Mouse (Mus musculus) intestine, embryonic 15.5 days (tissue): ENCODE measurements at regions not wholly inside any gene's neighbourhood (a gene's known extent, or its start where the extent isn't known, plus 50 kb on each side); places are given as distances from the start of the nearest gene placed in this dataset.
A peak's percentile ranks its signal among the peaks of the same experiment; 100 is the strongest.

Experiments used
- ATAC-seq: fragments of 200-750 bp; cut with Nextera tagmentation; 2 replicates; pipeline ENCODE4 v1.8.0; 2017; ENCODE audit warnings: moderate TSS enrichment, moderate library complexity
- H3K27ac ChIP-seq: fragments of 300-500 bp; sonication (generic); 2 replicates; pipeline ENCODE4 v1.5.1; 2015; ENCODE audit warnings: mild to moderate bottlenecking, inconsistent platforms
- H3K27me3 ChIP-seq: fragments of 300-500 bp; sonication (generic); replicated peaks from 2 replicates; pipeline ENCODE4 v1.6.1; 2015; ENCODE audit warnings: inconsistent platforms
- H3K36me3 ChIP-seq: fragments of 300-500 bp; sonication (generic); 2 replicates; pipeline ENCODE4 v1.6.1; 2015; ENCODE audit warnings: inconsistent platforms
- H3K4me1 ChIP-seq: fragments of 300-500 bp; sonication (generic); replicated peaks from 2 replicates; pipeline ENCODE4 v1.6.1; 2015; ENCODE audit warnings: inconsistent platforms
- H3K4me2 ChIP-seq: fragments of 300-500 bp; sonication (generic); replicated peaks from 2 replicates; pipeline ENCODE4 v1.6.1; 2015; ENCODE audit warnings: mild to moderate bottlenecking, inconsistent platforms
- H3K4me3 ChIP-seq: fragments of 300-500 bp; sonication (generic); replicated peaks from 2 replicates; pipeline ENCODE4 v1.5.1; 2015; ENCODE audit warnings: inconsistent platforms
- H3K9ac ChIP-seq: fragments of 300-500 bp; sonication (generic); 2 replicates; pipeline ENCODE4 v1.6.1; 2015; ENCODE audit warnings: inconsistent platforms
- H3K9me3 ChIP-seq: fragments of 300-500 bp; sonication (generic); 2 replicates; pipeline ENCODE4 v1.6.1; 2016; ENCODE audit warnings: inconsistent platforms
- WGBS: fragments of 180-500 bp; shearing (Covaris S2); methylation state at CpG from one replicate; pipeline ENCODE4 v1.1.7; 2015; 5-methylcytosine and 5-hydroxymethylcytosine counted together

DNA sequence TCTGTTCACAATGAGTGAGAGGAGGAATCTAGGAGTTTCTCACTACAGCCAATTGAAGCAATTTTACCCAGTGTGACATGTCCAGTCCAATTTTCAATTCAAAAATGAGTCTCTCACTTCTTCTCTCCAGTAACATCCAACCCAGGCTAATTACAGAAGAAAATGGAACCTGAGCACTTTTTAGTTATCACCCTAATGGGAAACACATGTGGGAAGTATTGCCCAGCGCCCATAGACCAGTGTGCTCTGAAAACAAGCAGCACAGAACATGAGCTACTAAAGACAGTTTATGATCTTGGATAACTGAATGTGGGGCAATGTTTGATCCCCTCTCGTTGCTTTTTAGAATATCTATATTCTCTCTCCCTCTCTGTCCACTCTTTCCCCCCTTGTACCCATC lies 70.5 kb upstream of the Efemp1 start:
- 69% methylated on average over 2 of the region's 2 CpGs for WGBS
- no peak for ATAC-seq
- Histone ChIP-seq H3K27me3 (no peaks in the 10 kb centered on the region), H3K4me1 (no peaks in the 10 kb centered on the region), H3K4me2 (no peak overlapping the region), H3K36me3 (no peaks in the 10 kb centered on the region), H3K9me3 (no peaks in the 10 kb centered on the region), H3K4me3 (no peak overlapping the region), H3K9ac (no peak overlapping the region), H3K27ac (no peak overlapping the region)

DNA sequence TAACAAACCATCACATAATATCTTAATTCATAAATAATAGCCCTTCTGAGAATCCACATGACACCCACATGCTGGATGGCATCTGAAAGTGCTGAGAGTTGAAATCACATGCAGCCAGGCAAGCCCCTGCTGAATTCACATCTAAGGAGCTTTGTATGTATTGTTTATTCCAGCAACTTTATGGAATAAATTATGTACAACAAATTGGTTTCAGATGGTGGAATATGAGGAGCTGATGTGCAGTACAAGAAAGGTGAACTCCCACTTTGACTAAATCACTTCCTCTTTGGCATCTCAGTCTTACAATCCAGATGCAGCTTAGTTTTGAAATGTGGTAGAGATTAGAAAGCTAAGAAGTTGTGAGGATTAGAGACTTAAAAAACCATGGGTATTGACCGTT lies 82.2 kb upstream of the Efemp1 start:
- Histone ChIP-seq H3K4me1 (no peaks in the 10 kb centered on the region), H3K27ac (no peak overlapping the region), H3K27me3 (no peaks in the 10 kb centered on the region), H3K4me2 (no peak overlapping the region), H3K36me3 (no peaks in the 10 kb centered on the region), H3K9me3 (no peaks in the 10 kb centered on the region), H3K9ac (no peak overlapping the region), H3K4me3 (no peak overlapping the region)
- ATAC-seq, result no peak
- WGBS, result 86% methylated on average over 1 of the region's 1 CpGs

DNA sequence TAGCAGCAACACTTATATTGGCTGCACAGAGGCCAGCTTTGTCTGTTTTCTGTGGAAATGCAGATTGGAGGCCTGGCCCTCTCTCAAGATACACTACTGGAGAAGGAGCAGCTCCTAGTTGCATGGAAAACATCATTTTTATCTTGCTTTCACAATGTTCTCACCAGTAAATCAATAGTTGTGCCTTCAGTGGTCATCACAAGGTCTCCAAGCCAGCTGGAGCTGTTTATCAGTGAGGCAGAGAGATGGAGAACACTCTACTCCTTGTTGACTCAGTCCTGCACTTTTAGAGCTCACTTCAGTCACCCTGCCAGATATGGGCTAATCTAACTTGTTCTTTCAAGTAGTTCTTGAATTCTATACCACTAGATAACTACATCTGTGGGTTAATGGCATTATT lies 92.3 kb upstream of the Efemp1 start:
- Histone ChIP-seq H3K9ac (no peak overlapping the region), H3K9me3 (no peaks in the 10 kb centered on the region), H3K4me2 (no peak overlapping the region), H3K27ac (no peak overlapping the region), H3K27me3 (no peaks in the 10 kb centered on the region), H3K4me3 (no peak overlapping the region), H3K4me1 (no peaks in the 10 kb centered on the region), H3K36me3 (no peaks in the 10 kb centered on the region)
- no peak for ATAC-seq

DNA sequence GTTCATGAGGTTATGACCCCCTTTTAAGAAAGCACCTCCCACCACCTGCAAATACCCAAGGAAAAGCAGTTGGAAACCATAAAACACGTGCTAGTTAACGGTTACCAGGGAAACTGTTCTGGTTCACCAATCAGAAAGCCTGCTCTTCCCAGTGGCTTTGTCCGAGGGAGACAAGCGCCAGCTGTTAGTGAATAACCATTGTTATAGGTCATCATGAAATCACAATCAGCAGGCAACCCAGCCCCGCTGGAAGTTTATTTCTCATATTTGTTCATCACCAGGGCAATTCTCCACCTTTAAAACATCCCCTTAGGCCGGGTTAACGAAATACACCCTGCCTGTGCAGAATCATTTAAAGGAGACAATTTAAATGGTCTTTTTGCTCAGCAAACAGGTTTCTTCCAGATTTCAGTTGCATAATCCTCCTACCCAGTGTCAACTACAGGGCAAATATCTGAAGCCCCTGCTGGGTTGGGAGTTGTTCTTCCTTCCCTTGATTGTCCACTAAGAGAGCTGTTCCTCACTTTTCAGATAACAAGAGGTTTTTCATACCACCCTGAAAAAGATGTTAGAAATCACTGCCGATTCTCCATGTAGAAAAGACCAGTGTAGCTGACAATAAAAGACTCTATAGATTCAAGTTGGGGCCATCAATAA lies 117.9 kb upstream of the Efemp1 start:
- 14% methylated on average over 8 of the region's 8 CpGs for WGBS
- no peaks in the 10 kb centered on the region for H3K9me3 ChIP-seq
- H3K4me3 ChIP-seq, result no peak overlapping the region
- H3K4me2 ChIP-seq, result no peak overlapping the region
- no peaks in the 10 kb centered on the region for H3K36me3 ChIP-seq
- no peaks in the 10 kb centered on the region for H3K4me1 ChIP-seq
- no peak overlapping the region for H3K9ac ChIP-seq
- ATAC-seq, result peak; percentile 36; the same call in 1 of the 2 replicates
- no peak overlapping the region for H3K27ac ChIP-seq
- H3K27me3 ChIP-seq, result no peaks in the 10 kb centered on the region

DNA sequence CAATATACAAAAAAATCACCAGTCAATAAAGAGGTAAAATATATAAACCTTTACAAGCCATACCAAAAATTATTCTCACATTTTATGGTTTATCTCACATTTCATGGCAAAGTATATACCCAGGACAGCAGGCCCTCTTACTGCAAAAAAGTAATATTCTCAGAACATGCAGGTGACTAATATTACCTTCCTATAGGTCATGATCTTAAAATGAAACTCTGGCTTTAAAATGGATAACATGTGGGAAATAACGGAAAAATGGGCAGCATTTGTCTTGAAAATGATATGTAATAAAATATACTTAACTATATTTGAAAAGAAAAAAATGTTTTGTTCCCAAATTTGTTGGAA lies 118.4 kb upstream of the Efemp1 start:
- WGBS, result 53% methylated on average over 1 of the region's 1 CpGs
- no peak overlapping the region for H3K27ac ChIP-seq
- no peaks in the 10 kb centered on the region for H3K9me3 ChIP-seq
- ATAC-seq, result no peak
- no peak overlapping the region for H3K4me2 ChIP-seq
- no peaks in the 10 kb centered on the region for H3K4me1 ChIP-seq
- no peaks in the 10 kb centered on the region for H3K27me3 ChIP-seq
- H3K4me3 ChIP-seq, result no peak overlapping the region
- H3K36me3 ChIP-seq, result no peaks in the 10 kb centered on the region
- H3K9ac ChIP-seq, result no peak overlapping the region

DNA sequence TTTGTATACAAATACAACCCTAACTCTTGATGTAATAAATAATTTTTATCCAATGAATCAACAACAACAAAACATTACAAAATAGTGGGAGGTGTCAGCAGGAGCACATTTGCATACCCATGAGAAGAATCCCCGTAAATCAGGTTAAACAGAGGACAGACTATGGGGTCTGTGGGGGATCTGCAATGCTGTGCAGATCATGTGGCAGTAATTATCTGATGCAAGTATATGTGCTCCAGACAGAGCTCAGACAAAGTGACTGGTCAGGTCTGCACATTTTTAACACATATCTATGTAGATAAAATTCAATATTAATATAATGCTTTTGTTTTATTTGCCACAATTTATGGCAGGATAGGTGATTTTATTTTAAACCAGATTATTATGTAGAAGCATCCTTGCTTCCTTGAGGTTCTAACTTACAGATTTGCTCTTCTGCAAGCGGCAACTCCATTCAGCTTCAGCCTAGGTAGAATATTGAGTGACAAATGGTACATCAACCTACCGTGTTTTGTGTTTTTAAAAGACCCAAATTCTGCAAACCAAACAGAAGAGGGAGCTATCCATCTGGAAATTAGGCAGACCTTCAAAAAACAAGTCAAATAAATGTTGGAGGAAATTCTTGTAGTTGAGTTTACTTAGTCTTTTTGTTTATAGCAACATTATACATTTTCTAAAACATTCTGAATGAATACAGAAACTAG lies 119.0 kb upstream of the Efemp1 start:
- no peak for ATAC-seq
- no peak overlapping the region for H3K27ac ChIP-seq

DNA sequence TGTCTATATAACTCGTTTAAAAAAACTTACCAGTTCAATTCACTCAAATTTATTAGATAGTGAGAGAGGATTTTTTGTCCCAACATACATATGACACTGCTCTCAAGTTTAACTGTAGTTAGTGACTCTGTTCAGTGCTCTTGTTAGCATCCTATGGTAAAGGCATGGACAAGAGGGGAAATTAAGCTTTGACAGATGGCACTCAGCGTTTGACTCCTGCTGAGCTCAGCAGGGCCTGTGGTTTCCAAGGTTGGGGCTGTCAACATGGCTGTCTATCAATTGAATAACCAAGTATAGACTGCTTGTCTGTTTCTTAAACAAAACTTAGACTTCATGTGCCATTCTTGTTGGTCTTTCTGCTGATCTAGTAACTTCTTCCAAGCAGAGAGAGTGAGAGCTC lies 122.9 kb upstream of the Efemp1 start:
- no peak for ATAC-seq
- H3K4me3 ChIP-seq, result no peak overlapping the region
- no peaks in the 10 kb centered on the region for H3K27me3 ChIP-seq
- H3K4me1 ChIP-seq, result no peaks in the 10 kb centered on the region
- no peaks in the 10 kb centered on the region for H3K36me3 ChIP-seq
- no peak overlapping the region for H3K4me2 ChIP-seq
- WGBS, result 64% methylated on average over 2 of the region's 2 CpGs
- no peak overlapping the region for H3K27ac ChIP-seq
- H3K9ac ChIP-seq, result no peak overlapping the region
- H3K9me3 ChIP-seq, result no peaks in the 10 kb centered on the region

More for the DNA sequence above, 119.0 kb upstream of the Efemp1 start:
- Histone ChIP-seq H3K4me1 (no peaks in the 10 kb centered on the region), H3K36me3 (no peaks in the 10 kb centered on the region), H3K4me2 (no peak overlapping the region), H3K27me3 (no peaks in the 10 kb centered on the region), H3K9me3 (no peaks in the 10 kb centered on the region), H3K4me3 (no peak overlapping the region), H3K9ac (no peak overlapping the region)
- 58% methylated on average over 3 of the region's 3 CpGs for WGBS

DNA sequence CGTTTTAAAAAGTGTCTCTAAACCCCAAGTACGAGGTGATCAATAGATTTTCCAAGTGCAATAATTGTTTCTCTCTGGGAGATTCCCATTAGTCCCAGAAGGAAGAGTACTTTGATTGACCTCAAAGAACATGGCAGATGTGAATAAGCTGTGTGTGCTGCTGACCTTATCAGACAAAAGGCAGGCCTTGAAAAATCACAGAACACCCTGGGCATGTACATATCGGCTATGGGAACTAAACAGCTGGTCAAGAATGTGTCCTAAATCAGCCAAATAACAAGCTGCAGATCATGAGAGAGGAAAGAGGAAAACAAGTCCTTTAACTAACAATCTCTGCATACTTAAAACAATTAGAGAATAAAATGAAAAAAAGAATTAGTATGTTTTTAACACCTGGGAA lies 125.4 kb upstream of the Ccdc85a start:
- 41% methylated on average over 3 of the region's 3 CpGs for WGBS
- Histone ChIP-seq H3K9ac (no peak overlapping the region), H3K27me3 (no peaks in the 10 kb centered on the region), H3K4me2 (no peak overlapping the region), H3K36me3 (no peaks in the 10 kb centered on the region), H3K4me1 (no peaks in the 10 kb centered on the region), H3K4me3 (no peak overlapping the region), H3K9me3 (no peaks in the 10 kb centered on the region), H3K27ac (no peak overlapping the region)
- ATAC-seq, result no peak

DNA sequence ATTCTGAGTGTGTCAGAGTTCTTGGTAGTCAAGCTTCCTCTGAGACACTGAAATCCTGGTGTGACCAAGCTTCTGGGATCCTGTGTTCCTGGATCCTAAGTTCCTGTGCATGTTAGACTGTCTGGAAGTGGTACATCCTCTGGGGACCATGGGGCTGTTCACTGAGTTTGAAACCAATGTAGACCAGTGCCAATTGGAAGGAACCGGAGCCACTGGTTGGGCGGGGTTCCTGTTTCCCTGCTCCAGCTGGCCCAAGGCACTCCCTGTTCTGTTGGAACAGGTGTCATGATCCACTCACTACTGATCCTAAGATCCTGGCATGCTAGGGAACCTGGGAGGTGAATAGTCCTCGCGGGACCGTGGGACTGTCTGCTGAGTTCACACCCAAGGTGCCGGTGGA lies 124.3 kb upstream of the Ccdc85a start:
- Histone ChIP-seq H3K4me1 (no peaks in the 10 kb centered on the region), H3K9me3 (no peaks in the 10 kb centered on the region), H3K27me3 (no peaks in the 10 kb centered on the region), H3K27ac (no peak overlapping the region), H3K9ac (no peak overlapping the region), H3K4me2 (no peak overlapping the region), H3K4me3 (no peak overlapping the region), H3K36me3 (no peaks in the 10 kb centered on the region)
- 94% methylated on average over 6 of the region's 6 CpGs for WGBS
- ATAC-seq, result no peak

DNA sequence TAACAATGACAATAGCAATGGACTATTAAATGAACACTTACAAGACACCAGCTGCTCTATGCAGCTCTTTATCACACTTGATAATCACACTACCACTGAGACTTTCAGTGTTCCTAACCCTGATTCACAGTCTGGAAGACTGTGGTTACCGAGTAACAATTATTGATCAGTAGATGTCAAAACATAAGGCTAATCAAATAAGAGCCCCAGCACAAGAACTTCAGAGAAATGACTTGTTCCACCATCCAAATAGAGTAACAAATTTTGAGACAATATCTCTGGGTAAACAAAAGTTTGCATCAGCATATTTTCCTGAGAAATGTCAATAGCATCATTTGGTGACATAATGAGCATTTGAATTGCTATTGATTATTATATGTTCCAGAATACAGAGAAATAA lies 118.3 kb upstream of the Ccdc85a start:
- H3K4me3 ChIP-seq, result no peak overlapping the region
- 61% methylated on average over 1 of the region's 1 CpGs for WGBS

DNA sequence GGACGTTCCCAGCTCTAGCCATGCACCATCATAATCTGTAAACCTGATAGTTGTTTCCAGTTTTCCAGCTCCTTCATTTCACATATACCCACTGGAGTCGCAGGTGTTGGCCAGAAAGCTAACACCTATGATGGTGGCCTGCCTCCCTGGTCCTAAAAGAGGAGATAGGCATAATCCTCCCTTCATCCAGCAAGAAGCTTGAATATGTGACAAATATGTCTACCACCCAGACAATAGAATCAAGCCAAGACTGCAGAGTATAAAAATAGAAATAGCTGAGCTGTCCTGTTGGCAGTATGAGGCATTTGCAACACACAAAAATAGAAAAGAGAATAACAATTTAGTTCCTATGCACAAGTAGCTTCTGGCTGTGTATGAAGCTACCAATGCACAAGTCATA lies 117.3 kb upstream of the Ccdc85a start:
- no peak overlapping the region for H3K4me2 ChIP-seq
- no peak overlapping the region for H3K9ac ChIP-seq
- H3K4me3 ChIP-seq, result no peak overlapping the region
- H3K27ac ChIP-seq, result no peak overlapping the region
- H3K27me3 ChIP-seq, result no peaks in the 10 kb centered on the region
- no peak for ATAC-seq
- WGBS, result 88% methylated on average over 2 of the region's 2 CpGs
- H3K4me1 ChIP-seq, result no peaks in the 10 kb centered on the region
- no peaks in the 10 kb centered on the region for H3K36me3 ChIP-seq
- H3K9me3 ChIP-seq, result no peaks in the 10 kb centered on the region

More for the DNA sequence above, 118.3 kb upstream of the Ccdc85a start:
- no peak overlapping the region for H3K27ac ChIP-seq
- no peak overlapping the region for H3K4me2 ChIP-seq
- no peaks in the 10 kb centered on the region for H3K36me3 ChIP-seq
- H3K9ac ChIP-seq, result no peak overlapping the region
- no peaks in the 10 kb centered on the region for H3K4me1 ChIP-seq
- H3K27me3 ChIP-seq, result no peaks in the 10 kb centered on the region
- no peaks in the 10 kb centered on the region for H3K9me3 ChIP-seq
- ATAC-seq, result no peak

DNA sequence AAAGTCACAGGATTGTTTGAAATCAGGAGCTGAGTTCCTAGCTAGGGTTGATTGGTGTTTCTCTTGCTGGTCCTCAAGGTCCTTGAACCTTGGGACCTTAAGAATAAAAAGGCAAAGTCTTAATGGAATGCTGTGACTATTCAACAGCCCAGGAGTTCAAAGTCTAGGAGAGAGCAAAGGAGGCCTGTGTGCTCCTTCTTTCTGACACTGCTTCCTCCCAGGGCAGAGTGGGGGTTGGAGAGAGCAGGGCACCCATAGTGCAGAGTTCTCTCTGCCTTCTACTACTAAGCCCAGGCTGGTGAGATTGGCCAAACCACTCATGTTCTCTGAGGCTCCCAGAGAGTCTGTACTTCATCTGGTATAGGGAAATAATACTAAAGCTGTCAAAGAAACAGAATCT lies 115.6 kb upstream of the Ccdc85a start:
- Histone ChIP-seq H3K9ac (no peak overlapping the region), H3K4me3 (no peak overlapping the region), H3K36me3 (no peaks in the 10 kb centered on the region), H3K27me3 (no peaks in the 10 kb centered on the region), H3K4me1 (no peaks in the 10 kb centered on the region), H3K4me2 (no peak overlapping the region), H3K27ac (no peak overlapping the region), H3K9me3 (no peaks in the 10 kb centered on the region)
- peak; percentile 76 for ATAC-seq
